ENCODE assay signal across 23 mouse cellular contexts in genomic region chr7:17047041-17047682, GRCm38 (mm10). TPM values are rescaled to one million over a fixed set of nuclear protein-coding genes. Genes with fewer than 3 reads are reported as not detected.
DNase-seq lines count a peak whose midpoint lies in the region; ATAC-seq and TF ChIP-seq lines count a peak whose summit lies in the region.
"Had no signal": no experiment of that assay in that cellular context is flagged by ENCODE, and none has a peak within 500 bp of the region (broad histone marks: within the 10 kb centered on the region; RNA-seq: fewer than 3 reads in every experiment).

No protein-coding gene starts in this region.

- peaks cover 78% of the 10 kb centered on the region for H3K36me3 ChIP-seq in intestine, embryonic 14.5 days (ENCODE audit: control insufficient read depth, insufficient read depth, low read length)
- peaks cover 51% of the 10 kb centered on the region for H3K36me3 ChIP-seq in intestine, embryonic 16.5 days (ENCODE audit: control insufficient read depth, insufficient read depth, low read length)
- peaks cover 8% of the 10 kb centered on the region; the same call in 1 of the 2 replicates for H3K36me3 ChIP-seq in ES-E14 (ENCODE audit: control insufficient read depth, insufficient read depth, low read length, poor library complexity, severe bottlenecking)
- H3K36me3 ChIP-seq in hindbrain, embryonic 12.5 days = no peaks in the 10 kb centered on the region

- no peaks in the 10 kb centered on the region for H3K27me3 ChIP-seq in intestine, embryonic 14.5 days (replicated peaks; ENCODE audit: control insufficient read depth, insufficient read depth, low read length)
- no peaks in the 10 kb centered on the region for H3K27me3 ChIP-seq in intestine, embryonic 16.5 days (replicated peaks; ENCODE audit: control insufficient read depth, insufficient read depth, low read length)
- no peaks in the 10 kb centered on the region for H3K27me3 ChIP-seq in hindbrain, embryonic 12.5 days
- H3K27me3 ChIP-seq: embryonic facial prominence, embryonic 15.5 days had no signal

- no peak overlapping the region for H3K27ac ChIP-seq in intestine, embryonic 14.5 days (ENCODE audit: low read depth)
- H3K27ac ChIP-seq in intestine, embryonic 16.5 days (ENCODE audit: low read length) = no peak overlapping the region
- no peak overlapping the region; the same call in 1 of the 2 replicates for H3K27ac ChIP-seq in ES-E14 (ENCODE audit: insufficient read depth, low read depth, low read length, poor library complexity, severe bottlenecking)
- H3K27ac ChIP-seq in hindbrain, embryonic 12.5 days = no peak overlapping the region
- H3K27ac ChIP-seq: embryonic facial prominence, embryonic 15.5 days; forebrain, embryonic 10.5 days; hindbrain, embryonic 14.5 days had no signal

- H3K4me1 ChIP-seq in intestine, embryonic 14.5 days (replicated peaks; ENCODE audit: control insufficient read depth, insufficient read depth, low read length) = no peaks in the 10 kb centered on the region
- H3K4me1 ChIP-seq in intestine, embryonic 16.5 days (ENCODE audit: control insufficient read depth, insufficient read depth, low read length) = 0 out of 2 replicates have a peak, but pooled peaks cover 2% of the 10 kb centered on the region
- peaks cover 0 to 6% of the 10 kb centered on the region in 2 experiments; a peak in 2 of 4 replicates for H3K4me1 ChIP-seq in ES-E14 (ENCODE audit: control insufficient read depth in 2 of 2, insufficient read depth in 2 of 2, low read length in 2 of 2, poor library complexity in 1 of 2)
- H3K4me1 ChIP-seq in hindbrain, embryonic 12.5 days = no peaks in the 10 kb centered on the region

- no peak for ATAC-seq in intestine, embryonic 14.5 days (replicated peaks; ENCODE audit: low FRiP score, low TSS enrichment, low read depth)
- ATAC-seq in intestine, embryonic 16.5 days = no peak
- ATAC-seq in hindbrain, embryonic 12.5 days (ENCODE audit: low FRiP score) = no peak
- ATAC-seq: forebrain, embryonic 16.5 days had no signal

- WGBS in intestine, embryonic 14.5 days = 90% methylated on average over 5 of the region's 5 CpGs
- WGBS in intestine, embryonic 16.5 days = 90% methylated on average over 5 of the region's 5 CpGs
- WGBS in hindbrain, embryonic 12.5 days = 89% methylated on average over 5 of the region's 5 CpGs

- peak; percentile 32 for DNase-seq in intestine, embryonic 14.5 days (ENCODE audit: low spot score)
- peak; percentile 17 to 30 for DNase-seq in right cerebral cortex, postnatal 10 days (ENCODE audit: low spot score in 2 of 2)
- DNase-seq in right cerebral cortex, postnatal 25 days = no peak
- DNase-seq in ES-E14 (ENCODE audit: low read depth, low spot score) (no peak), ZHBTc4 (ENCODE audit: low read depth, low spot score) (peak; percentile 63)
- no peak for DNase-seq in cerebellum, postnatal 4 days (ENCODE audit: low spot score in 2 of 2)
- DNase-seq: adrenal gland, adult 2 months; adrenal gland, postnatal 25 days; cerebellum, adult 18-20 months; cerebellum, adult 9-11 months; embryo, embryonic 11 days; gastrocnemius, postnatal 14 days; heart, postnatal 10 days had no signal

- no peak overlapping the region for H3K9ac ChIP-seq in intestine, embryonic 14.5 days (ENCODE audit: low read length)
- H3K9ac ChIP-seq in intestine, embryonic 16.5 days (ENCODE audit: low read depth, low read length) = no peak overlapping the region
- no peak overlapping the region for H3K9ac ChIP-seq in ES-E14 (ENCODE audit: insufficient read depth, low read depth, low read length, poor library complexity, severe bottlenecking)
- H3K9ac ChIP-seq in hindbrain, embryonic 12.5 days = no peak overlapping the region
- H3K9ac ChIP-seq: embryonic facial prominence, embryonic 15.5 days; hindbrain, embryonic 14.5 days had no signal

- no peak overlapping the region for H3K4me3 ChIP-seq in intestine, embryonic 14.5 days (ENCODE audit: low read depth, low read length)
- no peak overlapping the region for H3K4me3 ChIP-seq in intestine, embryonic 16.5 days (ENCODE audit: low read length)
- H3K4me3 ChIP-seq in ES-E14 (ENCODE audit: insufficient read depth in 1 of 2, low read depth in 1 of 2, low read length in 2 of 2, poor library complexity in 1 of 2, severe bottlenecking in 1 of 2) = no peak overlapping the region
- no peak overlapping the region for H3K4me3 ChIP-seq in hindbrain, embryonic 12.5 days
- H3K4me3 ChIP-seq: embryonic facial prominence, embryonic 15.5 days; erythroblast, embryonic 14.5 days; forebrain, embryonic 10.5 days had no signal

- H3K9me3 ChIP-seq in intestine, embryonic 14.5 days (ENCODE audit: control insufficient read depth, low read length) = no peaks in the 10 kb centered on the region
- H3K9me3 ChIP-seq in intestine, embryonic 16.5 days (ENCODE audit: control insufficient read depth, low read length) = no peaks in the 10 kb centered on the region
- no peaks in the 10 kb centered on the region for H3K9me3 ChIP-seq in ES-E14 (ENCODE audit: control insufficient read depth, insufficient read depth, low read depth, low read length)
- H3K9me3 ChIP-seq in hindbrain, embryonic 12.5 days (replicated peaks) = no peaks in the 10 kb centered on the region; the same call in 1 of the 2 replicates
- H3K9me3 ChIP-seq: embryonic facial prominence, embryonic 15.5 days; forebrain, embryonic 10.5 days had no signal

- no peak overlapping the region for H3K4me2 ChIP-seq in intestine, embryonic 14.5 days (ENCODE audit: low read length)
- no peak overlapping the region for H3K4me2 ChIP-seq in intestine, embryonic 16.5 days (ENCODE audit: low read depth, low read length)
- no peak overlapping the region for H3K4me2 ChIP-seq in hindbrain, embryonic 12.5 days (replicated peaks)
- H3K4me2 ChIP-seq: embryonic facial prominence, embryonic 15.5 days; hindbrain, embryonic 14.5 days had no signal

- in situ Hi-C loops in ES-E14 (cut with MboI; ENCODE audit: low sequenced_read_pairs in 2 of 2, unreplicated experiment in 2 of 2) = no loop called here

TF ChIP-seq in ES-E14, 5 proteins besides CTCF, POLR2A, EP300 and RAD21:
- no peak for TF ChIP-seq MAFK (IDR thresholded peaks at IDR 0.05; ENCODE audit: insufficient read depth, low read depth, low read length)
- peak; percentile 42; the same call in 1 of the 2 replicates for TF ChIP-seq ZNF384 (IDR thresholded peaks at IDR 0.05; ENCODE audit: low read depth, low read length)
- no peak for TF ChIP-seq ZC3H11A (IDR thresholded peaks at IDR 0.05; ENCODE audit: borderline replicate concordance, low read depth, low read length)

RNA-seq across cellular contexts. Expression of gene Hif3a, which starts 15.1 kb away (rescaled TPM):
- polyA plus RNA-seq in intestine, embryonic 14.5 days (2014; fragmentation: Nextera tagmentation; extraction: Ambion mirVana) = 55.8 and 58.2 TPM in 2 replicates
- polyA plus RNA-seq in intestine, embryonic 16.5 days (2015; fragmentation: Nextera tagmentation; extraction: Ambion mirVana) = 72.7 and 87.8 TPM in 2 replicates
- 2.3 and 4.9 TPM in 2 replicates for total RNA-seq in ES-E14 (2012; rRNA removed)
- 7.9 and 9.5 TPM in 2 replicates for polyA plus RNA-seq in hindbrain, embryonic 12.5 days (2016; fragmentation: Nextera tagmentation; extraction: Ambion mirVana)

RNA-seq across cellular contexts. Expression of gene Ppp5c, which starts 19.4 kb away (rescaled TPM):
- polyA plus RNA-seq in intestine, embryonic 14.5 days (2014; fragmentation: Nextera tagmentation; extraction: Ambion mirVana) = 101 and 103 TPM in 2 replicates
- polyA plus RNA-seq in intestine, embryonic 16.5 days (2015; fragmentation: Nextera tagmentation; extraction: Ambion mirVana) = 83.7 and 88.3 TPM in 2 replicates
- total RNA-seq in ES-E14 (2012; rRNA removed) = 112 and 127 TPM in 2 replicates
- polyA plus RNA-seq in hindbrain, embryonic 12.5 days (2016; fragmentation: Nextera tagmentation; extraction: Ambion mirVana) = 101 and 102 TPM in 2 replicates

RNA-seq across cellular contexts. Expression of gene Psg16, which starts 26.7 kb away (rescaled TPM):
- 0.11 and 0.36 TPM in 2 replicates for polyA plus RNA-seq in intestine, embryonic 14.5 days (2014; fragmentation: Nextera tagmentation; extraction: Ambion mirVana)
- polyA plus RNA-seq in intestine, embryonic 16.5 days (2015; fragmentation: Nextera tagmentation; extraction: Ambion mirVana) = 0.48 and 0.73 TPM in 2 replicates
- total RNA-seq in ES-E14 (2012; rRNA removed) = 0.26 and 0.31 TPM in 2 replicates
- polyA plus RNA-seq in hindbrain, embryonic 12.5 days (2016; fragmentation: Nextera tagmentation; extraction: Ambion mirVana) = 0.26 and 0.36 TPM in 2 replicates
- total RNA-seq: common myeloid progenitor, adult 5-6 weeks had no signal
- polyA plus RNA-seq: erythroblast, embryonic 14.5 days; gonadal fat pad, adult 2 months had no signal

RNA-seq across cellular contexts. Expression of gene Ccdc8, which starts 54.7 kb away (rescaled TPM):
- 24.1 and 26.0 TPM in 2 replicates for polyA plus RNA-seq in intestine, embryonic 14.5 days (2014; fragmentation: Nextera tagmentation; extraction: Ambion mirVana)
- 32.6 and 35.6 TPM in 2 replicates for polyA plus RNA-seq in intestine, embryonic 16.5 days (2015; fragmentation: Nextera tagmentation; extraction: Ambion mirVana)
- 2.8 and 4.1 TPM in 2 replicates for total RNA-seq in ES-E14 (2012; rRNA removed)
- 9.2 and 10.4 TPM in 2 replicates for polyA plus RNA-seq in hindbrain, embryonic 12.5 days (2016; fragmentation: Nextera tagmentation; extraction: Ambion mirVana)
- total RNA-seq: MEL had no signal

Comparison
In these comparisons a context has a peak if more than half of its experiments do, and no peak if none do; other contexts are left out.
1. DNase-seq: peak in intestine, embryonic 14.5 days (single experiment), right cerebral cortex, postnatal 10 days (2 of 2) and ZHBTc4 (single experiment); none in right cerebral cortex, postnatal 25 days (single experiment), ES-E14 (single experiment) and cerebellum, postnatal 4 days (0 of 2).